ENCODE assay signal across 8 mouse cellular contexts in the genomic region with DNA sequence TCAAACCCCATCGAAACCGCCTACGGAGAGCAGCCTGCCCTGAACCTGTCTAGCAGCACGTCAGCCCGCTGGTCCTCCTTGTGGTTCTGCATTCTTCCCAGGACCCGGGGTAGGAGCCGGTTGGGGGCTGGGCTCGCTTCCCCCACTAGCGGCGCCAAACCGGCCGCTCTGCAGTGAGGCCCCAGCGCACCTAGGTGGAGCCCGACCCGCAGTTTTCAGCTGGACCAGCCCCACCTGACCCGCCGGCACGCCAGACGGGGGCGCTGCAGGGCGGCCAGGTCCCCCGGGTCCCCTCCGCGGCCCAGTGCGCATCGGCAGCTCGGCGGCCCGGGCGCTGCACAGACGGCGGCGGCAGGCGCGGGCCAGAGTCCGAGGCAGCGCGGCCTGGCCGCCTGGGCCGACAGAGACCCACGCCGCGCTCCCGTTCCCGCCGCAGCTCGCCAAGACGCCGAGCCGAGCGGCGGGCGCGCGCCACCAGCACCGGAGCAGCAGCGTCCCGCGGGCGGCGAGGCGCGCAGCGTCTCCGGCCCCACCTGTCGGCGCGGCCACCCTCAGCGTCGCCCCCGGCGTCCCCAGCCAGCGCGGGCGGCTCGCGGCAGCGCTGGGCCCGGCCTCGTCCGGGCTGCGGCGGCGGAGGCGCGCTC.
DNase-seq lines count a peak whose midpoint lies in the region; ATAC-seq and TF ChIP-seq lines count a peak whose summit lies in the region.

No protein-coding gene starts in this region.

- peak; percentile 92 to 96 for DNase-seq in adrenal gland, adult (ENCODE audit: inconsistent age in 2 of 2, low spot score in 1 of 2)
- peak; percentile 91 for DNase-seq in embryo, embryonic 10.5 days (ENCODE audit: low spot score)
- DNase-seq in gastrocnemius, postnatal 14 days, result peak; percentile 87
- peak; percentile 95 for DNase-seq in hindbrain, postnatal 0 days (ENCODE audit: low spot score)
- DNase-seq in left cerebral cortex, adult 18-20 months (ENCODE audit: low spot score in 2 of 2), result peak; percentile 88 to 90
- peak; percentile 72 for DNase-seq in lung, postnatal 14 days
- peak; percentile 85 to 87 for DNase-seq in right cerebral cortex, adult 2 months (ENCODE audit: low spot score in 2 of 2)

- peak overlapping the region; percentile 92 for H3K9ac ChIP-seq in hindbrain, postnatal 0 days (replicated peaks; ENCODE audit: low read length)

- H3K27me3 ChIP-seq in hindbrain, postnatal 0 days (ENCODE audit: insufficient read depth, low read length), result no peaks in the 10 kb centered on the region

- H3K4me1 ChIP-seq in hindbrain, postnatal 0 days (ENCODE audit: insufficient read depth, low read length), result peaks cover 29% of the 10 kb centered on the region

- no peaks in the 10 kb centered on the region for H3K36me3 ChIP-seq in hindbrain, postnatal 0 days (ENCODE audit: insufficient read depth, low read length)

- peak overlapping the region; percentile 92 for H3K27ac ChIP-seq in hindbrain, postnatal 0 days

- H3K4me2 ChIP-seq in hindbrain, postnatal 0 days (ENCODE audit: low read depth, low read length), result peak overlapping the region; percentile 65

- peak; percentile 77 for TF ChIP-seq CTCF in hindbrain, postnatal 0 days (IDR thresholded peaks at IDR 0.05; ENCODE audit: low read depth)

- 2% methylated on average over 64 of the region's 86 CpGs for WGBS in hindbrain, postnatal 0 days

- ATAC-seq in hindbrain, postnatal 0 days, result peak; percentile 93
- ATAC-seq in monocyte, adult 5-6 weeks (replicated peaks; ENCODE audit: insufficient number of reproducible peaks, low FRiP score, low TSS enrichment, poor library complexity, severe bottlenecking), result no peak

- H3K4me3 ChIP-seq in hindbrain, postnatal 0 days (ENCODE audit: low read length), result peak overlapping the region; percentile 77

- no peaks in the 10 kb centered on the region for H3K9me3 ChIP-seq in hindbrain, postnatal 0 days (ENCODE audit: low read length)

- intact Hi-C loops in gastrocnemius, postnatal 14 days (cut with DNase I; ENCODE audit: low total_unique reads), result loop anchor here (2.0 kb wide), 1 partner anchor 623 kb away; no protein-coding TSS in a partner anchor
